7 mouse cellular contexts compared by ENCODE assay signal in the genomic region with DNA sequence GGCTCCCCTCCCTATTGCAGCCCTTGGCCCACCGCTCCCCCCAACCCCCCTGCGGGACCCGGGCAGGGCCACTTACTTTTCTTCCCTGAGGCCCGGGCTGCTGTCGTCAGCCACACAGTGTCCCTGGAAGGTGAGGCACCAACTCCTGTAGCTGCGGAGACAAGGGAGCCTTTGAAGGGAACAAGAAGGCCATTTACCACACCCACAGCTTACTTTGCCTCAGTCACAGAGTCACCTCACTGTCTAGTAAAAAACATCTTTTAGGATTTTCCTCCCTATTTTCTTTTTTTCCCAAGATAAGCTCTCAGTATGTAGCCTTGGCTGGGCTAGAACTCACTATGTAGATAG. TPM values are rescaled to one million over a fixed set of nuclear protein-coding genes. Genes with fewer than 3 reads are reported as not detected.
DNase-seq lines count a peak whose midpoint lies in the region; ATAC-seq and TF ChIP-seq lines count a peak whose summit lies in the region.

No protein-coding gene starts in this region.

- DNase-seq in lung, postnatal 10 days, result no peak
- no peak for DNase-seq in limb, embryonic 10.5 days (ENCODE audit: low spot score)
- DNase-seq in urinary bladder, adult 2 months (ENCODE audit: low spot score), result no peak

- H3K9ac ChIP-seq in lung, embryonic 16.5 days (ENCODE audit: low read length), result peak overlapping the region; percentile 97

- H3K4me2 ChIP-seq in lung, embryonic 16.5 days (ENCODE audit: low read depth, low read length), result peak overlapping the region; percentile 96

- no peak for ATAC-seq in lung, embryonic 16.5 days (ENCODE audit: low read depth)
- no peak for ATAC-seq in inflammation-experienced regulatory T-cells, adult 6 months

- H3K4me3 ChIP-seq in lung, embryonic 16.5 days (ENCODE audit: low read length), result peak overlapping the region; percentile 74
- H3K4me3 ChIP-seq in embryonic fibroblast, embryonic 13.5 days (ENCODE audit: insufficient read depth, low read length), result peak overlapping the region; percentile 40
- H3K4me3 ChIP-seq in limb, embryonic 10.5 days, result peak overlapping the region; percentile 78
- peak overlapping the region; percentile 74 for H3K4me3 ChIP-seq in olfactory bulb, adult 2 months (ENCODE audit: insufficient read depth, low read depth, low read length)

- H3K4me1 ChIP-seq in lung, embryonic 16.5 days (replicated peaks; ENCODE audit: control insufficient read depth, insufficient read depth, low read length), result peaks cover 15% of the 10 kb centered on the region
- peaks cover 9% of the 10 kb centered on the region; the same call in 1 of the 2 replicates for H3K4me1 ChIP-seq in embryonic fibroblast, embryonic 13.5 days (ENCODE audit: control insufficient read depth, insufficient read depth, low read length)
- peaks cover 31% of the 10 kb centered on the region for H3K4me1 ChIP-seq in limb, embryonic 10.5 days
- peaks cover 10% of the 10 kb centered on the region for H3K4me1 ChIP-seq in olfactory bulb, adult 2 months (ENCODE audit: control insufficient read depth, insufficient read depth, low read length)

- 3% methylated on average over 6 of the region's 6 CpGs for WGBS in lung, embryonic 16.5 days
- 5% methylated on average over 6 of the region's 6 CpGs for WGBS in limb, embryonic 10.5 days
- 4% methylated on average over 6 of the region's 6 CpGs for WGBS in olfactory bulb, adult 2 months

- TF ChIP-seq POLR2A in embryonic fibroblast, embryonic 13.5 days (IDR thresholded peaks at IDR 0.05; ENCODE audit: low read depth, low read length), result no peak
- TF ChIP-seq POLR2A in olfactory bulb, adult 2 months (IDR thresholded peaks at IDR 0.05; ENCODE audit: insufficient read depth, low read depth, low read length), result no peak

- H3K9me3 ChIP-seq in lung, embryonic 16.5 days (ENCODE audit: control insufficient read depth, low read length), result no peaks in the 10 kb centered on the region
- H3K9me3 ChIP-seq in limb, embryonic 10.5 days (replicated peaks), result no peaks in the 10 kb centered on the region

- TF ChIP-seq CTCF in embryonic fibroblast, embryonic 13.5 days (IDR thresholded peaks at IDR 0.05; ENCODE audit: borderline replicate concordance, insufficient read depth, low read length), result no peak
- no peak for TF ChIP-seq CTCF in olfactory bulb, adult 2 months (IDR thresholded peaks at IDR 0.05; ENCODE audit: insufficient read depth, low read depth, low read length)

- H3K36me3 ChIP-seq in lung, embryonic 16.5 days (ENCODE audit: control insufficient read depth, insufficient read depth, low read length), result no peaks in the 10 kb centered on the region
- no peaks in the 10 kb centered on the region for H3K36me3 ChIP-seq in limb, embryonic 10.5 days

- no peaks in the 10 kb centered on the region for H3K27me3 ChIP-seq in lung, embryonic 16.5 days (ENCODE audit: control insufficient read depth, insufficient read depth, low read depth, low read length)
- H3K27me3 ChIP-seq in limb, embryonic 10.5 days (ENCODE audit: low read depth, poor library complexity, severe bottlenecking), result peaks cover 20% of the 10 kb centered on the region

- H3K27ac ChIP-seq in lung, embryonic 16.5 days (ENCODE audit: low read length), result peak overlapping the region; percentile 97
- H3K27ac ChIP-seq in embryonic fibroblast, embryonic 13.5 days (ENCODE audit: insufficient read depth, low read length), result peak overlapping the region; percentile 41; the same call in 1 of the 2 replicates
- peak overlapping the region; percentile 98 for H3K27ac ChIP-seq in limb, embryonic 10.5 days
- peak overlapping the region; percentile 84 for H3K27ac ChIP-seq in olfactory bulb, adult 2 months (ENCODE audit: insufficient read depth, low read depth, low read length)

RNA-seq across cellular contexts. Expression of gene Ssc4d, which starts 11.1 kb away (rescaled TPM):
- polyA plus RNA-seq in lung, embryonic 16.5 days (2015; fragmentation: Nextera tagmentation; extraction: Ambion mirVana), result 3.0 and 3.2 TPM in 2 replicates
- 3.2 and 3.3 TPM in 2 replicates for polyA plus RNA-seq in embryonic fibroblast, embryonic 13.5 days (2011; ENCODE audit: insufficient read length, low read depth, missing spikeins)
- polyA plus RNA-seq in limb, embryonic 10.5 days (2016; fragmentation: Nextera tagmentation; extraction: Ambion mirVana), result 3.3 and 4.1 TPM in 2 replicates
- polyA plus RNA-seq in olfactory bulb, adult 2 months (2012; ENCODE audit: insufficient read depth, insufficient read length, low replicate concordance, missing spikeins), result not detected in 2 replicates
- 1 to 10 TPM; 1.0 to 2.0 (median 1.4) TPM for polyA plus RNA-seq in inflammation-experienced regulatory T-cells, adult 6 months (2017; shearing (Covaris generic))
- polyA plus RNA-seq in urinary bladder, adult 2 months (2012; rRNA removed), result 3.4 and 4.2 TPM in 2 replicates

RNA-seq across cellular contexts. Expression of gene Zp3, which starts 16.6 kb away (rescaled TPM):
- 0.16 and 0.19 TPM in 2 replicates for polyA plus RNA-seq in lung, embryonic 16.5 days (2015; fragmentation: Nextera tagmentation; extraction: Ambion mirVana)
- polyA plus RNA-seq in embryonic fibroblast, embryonic 13.5 days (2011; ENCODE audit: insufficient read length, low read depth, missing spikeins), result not detected in 2 replicates
- not detected in 2 replicates for polyA plus RNA-seq in limb, embryonic 10.5 days (2016; fragmentation: Nextera tagmentation; extraction: Ambion mirVana)
- not detected in 2 replicates for polyA plus RNA-seq in olfactory bulb, adult 2 months (2012; ENCODE audit: insufficient read depth, insufficient read length, low replicate concordance, missing spikeins)
- not detected for polyA plus RNA-seq in inflammation-experienced regulatory T-cells, adult 6 months (2017; shearing (Covaris generic))
- polyA plus RNA-seq in urinary bladder, adult 2 months (2012; rRNA removed), result not detected in 2 replicates

RNA-seq across cellular contexts. Expression of gene Ywhag, which starts 28.8 kb away (rescaled TPM):
- 150 and 155 TPM in 2 replicates for polyA plus RNA-seq in lung, embryonic 16.5 days (2015; fragmentation: Nextera tagmentation; extraction: Ambion mirVana)
- 255 and 333 TPM in 2 replicates for polyA plus RNA-seq in embryonic fibroblast, embryonic 13.5 days (2011; ENCODE audit: insufficient read length, low read depth, missing spikeins)
- 197 and 203 TPM in 2 replicates for polyA plus RNA-seq in limb, embryonic 10.5 days (2016; fragmentation: Nextera tagmentation; extraction: Ambion mirVana)
- 235 and 282 TPM in 2 replicates for polyA plus RNA-seq in olfactory bulb, adult 2 months (2012; ENCODE audit: insufficient read depth, insufficient read length, low replicate concordance, missing spikeins)
- polyA plus RNA-seq in inflammation-experienced regulatory T-cells, adult 6 months (2017; shearing (Covaris generic)), result 10 to 100 TPM; 29.8 to 46.2 (median 37.0) TPM
- 54.0 and 76.6 TPM in 2 replicates for polyA plus RNA-seq in urinary bladder, adult 2 months (2012; rRNA removed)

RNA-seq across cellular contexts. Expression of gene Dtx2, which starts 31.3 kb away (rescaled TPM):
- polyA plus RNA-seq in lung, embryonic 16.5 days (2015; fragmentation: Nextera tagmentation; extraction: Ambion mirVana), result 26.6 and 27.6 TPM in 2 replicates
- 8.5 and 10.9 TPM in 2 replicates for polyA plus RNA-seq in embryonic fibroblast, embryonic 13.5 days (2011; ENCODE audit: insufficient read length, low read depth, missing spikeins)
- 41.5 and 42.3 TPM in 2 replicates for polyA plus RNA-seq in limb, embryonic 10.5 days (2016; fragmentation: Nextera tagmentation; extraction: Ambion mirVana)
- not detected in 2 replicates for polyA plus RNA-seq in olfactory bulb, adult 2 months (2012; ENCODE audit: insufficient read depth, insufficient read length, low replicate concordance, missing spikeins)
- 10 to 100 TPM in 1 of 3 experiments, 1 to 10 TPM in 2; 8.5 to 10.8 (median 9.1) TPM for polyA plus RNA-seq in inflammation-experienced regulatory T-cells, adult 6 months (2017; shearing (Covaris generic))
- polyA plus RNA-seq in urinary bladder, adult 2 months (2012; rRNA removed), result 16.8 and 17.3 TPM in 2 replicates

Comparison
In these comparisons a context has a peak if more than half of its experiments do, and no peak if none do; other contexts are left out.
1. H3K27ac ChIP-seq: peak in every context shown above with its lines; median percentile 98 in limb, embryonic 10.5 days; 97 in lung, embryonic 16.5 days; 84 in olfactory bulb, adult 2 months; 41 in embryonic fibroblast, embryonic 13.5 days.